Mouse (Mus musculus): ENCODE data around the gene Ddx1.

DNA sequence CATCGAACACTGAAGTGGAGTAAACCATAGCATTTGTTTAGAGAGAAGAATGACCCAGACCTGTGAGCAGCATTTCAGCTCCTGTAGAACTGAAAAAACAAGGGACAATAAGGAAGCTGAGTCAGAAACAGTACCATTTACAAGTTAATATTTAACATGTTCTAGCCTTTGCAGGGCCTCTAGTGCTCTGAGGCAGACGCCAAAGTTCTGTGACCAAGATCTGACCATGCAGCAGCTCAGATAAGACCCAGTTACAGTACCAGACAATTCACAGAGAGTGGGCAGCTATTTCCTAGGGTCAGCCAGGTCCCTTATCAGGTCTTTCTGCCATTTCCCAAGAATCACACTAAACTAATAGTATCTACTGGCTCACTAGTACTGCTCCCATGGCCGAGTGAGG, 31.4 kb downstream of the Ddx1 start:
- no peak for TF ChIP-seq CTCF (IDR thresholded peaks at IDR 0.05; ENCODE audit: control insufficient read depth, insufficient read depth, insufficient read length)
- no peak for TF ChIP-seq MYOD1 (IDR thresholded peaks at IDR 0.05; ENCODE audit: control insufficient read depth, insufficient read length, low read depth)
- no peak for TF ChIP-seq CEBPB (IDR thresholded peaks at IDR 0.05; ENCODE audit: low read depth)
- TF ChIP-seq FOSL1 (IDR thresholded peaks at IDR 0.05; ENCODE audit: insufficient read depth, low read length, poor library complexity, severe bottlenecking) = no peak
- TF ChIP-seq MAX (IDR thresholded peaks at IDR 0.05) = no peak

Measured in C2C12 (cell line).